Mouse (Mus musculus) skeletal muscle tissue, adult 2 months (tissue): ENCODE measurements around the gene Npm3.

Experiments used
- DNase-seq: peaks from one replicate; pipeline ENCODE4 v3.0.0-alpha.2; 2012; ENCODE audit warnings: low read depth, low spot score

The Npm3 gene

DNA sequence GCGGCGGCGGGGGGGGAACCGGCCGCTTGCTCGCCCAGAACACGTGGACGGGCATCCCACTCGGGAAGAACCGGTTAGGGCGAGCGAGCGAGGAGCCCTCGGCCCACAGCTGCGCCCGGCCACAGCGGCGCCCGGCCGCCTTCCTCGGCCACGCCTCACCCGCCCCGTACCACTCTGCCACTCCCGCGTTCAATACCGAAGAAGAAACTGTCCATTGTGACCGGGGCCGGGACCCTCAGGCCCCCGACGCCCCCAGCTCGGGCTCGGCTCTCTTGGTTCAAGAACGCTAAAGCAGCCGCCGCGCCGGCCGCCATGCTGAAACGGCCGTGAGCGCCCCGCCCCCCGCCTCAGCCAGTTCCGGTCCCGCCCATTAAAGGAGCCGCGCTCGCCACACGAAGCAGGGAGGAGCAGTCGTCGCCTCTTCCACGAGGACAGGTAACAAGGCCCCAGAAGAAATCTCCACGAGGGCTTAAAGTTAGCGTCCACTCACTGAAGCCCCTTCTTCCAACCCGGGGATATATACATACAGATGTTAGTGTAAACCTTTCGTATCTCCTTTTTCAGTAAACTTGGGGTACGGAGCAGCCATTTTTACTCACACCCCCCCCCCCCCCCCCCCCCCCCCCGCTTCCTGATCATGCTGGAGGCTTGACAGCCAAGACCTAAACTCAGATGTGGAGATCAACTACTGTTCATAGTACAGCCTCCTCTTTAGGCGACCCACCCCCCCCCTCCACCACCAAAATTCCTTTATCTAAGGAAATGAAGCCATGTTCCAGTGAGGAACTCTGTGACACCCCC lies at the start of gene Npm3:
TSS of gene Npm3 (minus strand) at position 349 of the 801 bp plus-strand sequence.
- peak; percentile 48 for DNase-seq

- DNase-seq: no peak
Observed at GRCm38 (mm10) chr19:45796879-45797278, 47.5 kb upstream of the Npm3 start.

- no peak for DNase-seq
Observed at GRCm38 (mm10) chr19:45796061-45796556, 46.7 kb upstream of the Npm3 start.

GRCm38 (mm10) chr19:45795406-45795944 lies 46.1 kb upstream of the Npm3 start:
- no peak for DNase-seq

GRCm38 (mm10) chr19:45794718-45795117 lies 45.3 kb upstream of the Npm3 start:
- DNase-seq: no peak

GRCm38 (mm10) chr19:45792404-45792803 lies 43.0 kb upstream of the Npm3 start:
- no peak for DNase-seq

DNA sequence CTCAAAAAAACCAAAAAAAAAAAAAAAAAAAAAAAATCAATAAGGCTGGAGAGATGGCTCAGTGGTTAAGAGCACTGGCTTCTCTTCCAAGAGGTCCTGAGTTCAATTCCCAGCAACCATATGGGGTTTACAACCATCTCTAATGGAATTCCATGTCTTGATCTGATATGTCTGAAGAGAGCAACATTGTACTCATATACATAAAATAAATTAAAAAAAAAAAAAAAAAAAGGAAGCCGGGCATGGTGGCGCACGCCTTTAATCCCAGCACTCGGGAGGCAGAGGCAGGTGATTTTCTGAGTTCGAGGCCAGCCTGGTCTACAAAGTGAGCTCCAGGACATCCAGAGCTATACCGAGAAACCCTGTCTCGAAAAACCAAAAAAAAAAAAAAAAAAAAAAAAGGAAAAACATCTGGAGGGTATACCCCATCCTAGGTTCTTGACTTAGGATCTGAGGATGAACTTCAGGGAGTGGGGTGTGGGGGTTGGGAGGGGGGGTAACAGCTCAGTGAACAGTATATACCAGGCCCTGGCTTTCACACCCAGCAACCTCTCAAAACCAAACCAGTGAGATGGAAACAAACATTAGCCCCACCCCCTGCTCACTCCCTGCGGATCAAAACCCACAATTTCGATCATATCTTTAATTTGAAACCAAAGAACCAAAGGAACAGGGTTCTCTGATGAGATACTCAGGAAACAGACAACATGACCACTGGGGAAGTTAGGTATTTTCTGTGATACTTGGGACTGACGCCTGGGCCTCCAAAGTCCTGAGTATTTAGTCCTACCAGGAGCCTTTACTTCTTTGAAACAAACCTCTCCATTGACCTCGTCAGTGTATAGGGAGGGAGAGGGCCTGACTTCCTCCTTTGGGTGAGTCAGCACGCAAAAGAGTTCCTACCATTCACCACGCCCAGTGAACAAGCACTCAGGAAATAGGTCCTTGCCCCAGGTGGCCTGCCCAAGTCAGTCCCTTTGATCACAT lies 40.8 kb upstream of the Npm3 start:
- DNase-seq: no peak

GRCm38 (mm10) chr19:45789365-45789764 lies 40.0 kb upstream of the Npm3 start:
- DNase-seq: no peak

DNA sequence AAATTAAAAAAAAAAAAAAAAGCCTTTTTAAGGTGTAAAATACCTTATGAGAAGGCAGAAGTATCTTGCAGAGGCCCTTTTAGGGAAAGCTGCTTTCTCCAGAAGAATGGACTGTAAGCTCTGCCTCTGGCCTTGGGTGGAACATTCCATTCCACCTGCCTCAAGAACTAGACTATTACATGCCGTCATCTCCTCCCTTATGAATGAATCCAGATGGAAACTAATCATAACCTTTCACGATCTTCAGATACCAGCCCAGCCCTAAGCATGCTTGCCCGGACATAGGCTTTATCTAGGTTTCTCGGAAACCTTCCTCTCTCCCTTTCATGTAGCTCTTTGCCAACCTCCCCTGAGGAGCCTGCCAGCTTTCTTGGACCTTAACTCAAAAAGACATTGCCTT lies 38.9 kb upstream of the Npm3 start:
- DNase-seq: no peak

DNA sequence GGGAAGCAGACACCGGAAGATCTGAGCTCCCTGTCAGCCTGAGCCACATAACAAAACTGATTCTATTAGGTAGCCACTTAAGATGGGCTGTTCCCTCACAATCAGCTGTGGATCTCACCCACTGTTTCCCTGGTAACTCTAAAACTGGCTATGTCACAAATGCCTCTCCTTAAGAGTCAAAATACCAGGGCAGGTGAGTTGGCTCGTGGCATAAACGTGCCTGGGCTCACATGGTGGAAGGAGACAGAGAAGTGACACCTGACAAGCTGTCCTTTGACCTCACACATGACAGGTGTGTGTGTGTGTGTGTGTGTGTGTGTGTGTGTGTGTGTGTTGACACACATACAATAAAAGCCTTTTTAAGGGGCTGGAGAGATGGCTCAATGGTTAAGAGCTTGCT lies 38.1 kb upstream of the Npm3 start:
- DNase-seq: no peak

- DNase-seq: no peak
Observed at GRCm38 (mm10) chr19:45785470-45785869, 36.1 kb upstream of the Npm3 start.

- DNase-seq: no peak
Observed at GRCm38 (mm10) chr19:45783933-45784576, 34.7 kb upstream of the Npm3 start.

DNA sequence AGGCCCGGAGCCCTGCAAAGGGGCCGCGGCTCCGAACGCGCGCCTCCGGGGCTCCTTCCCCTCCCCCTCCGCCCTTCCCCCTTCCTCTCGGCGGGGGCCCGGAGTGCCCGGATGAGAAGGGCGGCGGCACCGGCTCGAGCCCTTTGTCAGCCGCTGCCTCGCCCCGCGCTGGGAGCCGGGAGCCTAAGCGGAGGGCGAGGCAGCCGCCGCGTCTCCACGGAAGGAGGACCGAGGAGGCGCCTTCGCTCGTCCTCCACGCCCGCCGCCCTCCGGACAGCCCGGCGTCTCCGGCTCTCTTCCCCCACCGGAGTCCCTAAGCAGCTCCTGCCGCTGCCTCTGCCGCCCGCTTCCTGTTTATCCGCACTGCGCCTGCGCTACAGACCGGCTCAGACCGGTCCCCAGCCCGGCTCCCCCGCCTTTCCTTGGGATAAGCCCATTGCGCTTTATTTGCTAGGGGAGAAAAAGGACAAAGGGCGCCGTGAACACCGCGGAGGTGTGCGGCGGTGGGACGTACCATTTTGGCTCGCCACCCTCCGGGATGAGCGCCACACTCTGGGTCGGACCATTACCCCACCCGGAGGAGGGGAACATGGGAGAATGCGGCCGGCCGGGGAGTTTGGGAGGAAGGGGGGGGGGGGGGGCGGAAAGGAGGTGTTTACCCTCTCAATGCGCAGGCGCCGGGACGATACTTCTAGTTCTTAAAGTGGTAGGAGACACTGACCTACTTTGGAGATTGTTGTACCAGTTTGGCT lies 34.0 kb upstream of the Npm3 start, which contains the start of gene Mgea5:
TSS of gene Mgea5 (minus strand) at position 657 of the 752 bp plus-strand sequence.
- peak; percentile 99 for DNase-seq

- peak; percentile 44 for DNase-seq
Observed at GRCm38 (mm10) chr19:45782315-45783001, 33.1 kb upstream of the Npm3 start.

GRCm38 (mm10) chr19:45781676-45782075 lies 32.3 kb upstream of the Npm3 start:
- no peak for DNase-seq

GRCm38 (mm10) chr19:45780350-45780915 lies 31.0 kb upstream of the Npm3 start:
- DNase-seq: no peak

GRCm38 (mm10) chr19:45775486-45775885 lies 26.1 kb upstream of the Npm3 start:
- DNase-seq: no peak

DNA sequence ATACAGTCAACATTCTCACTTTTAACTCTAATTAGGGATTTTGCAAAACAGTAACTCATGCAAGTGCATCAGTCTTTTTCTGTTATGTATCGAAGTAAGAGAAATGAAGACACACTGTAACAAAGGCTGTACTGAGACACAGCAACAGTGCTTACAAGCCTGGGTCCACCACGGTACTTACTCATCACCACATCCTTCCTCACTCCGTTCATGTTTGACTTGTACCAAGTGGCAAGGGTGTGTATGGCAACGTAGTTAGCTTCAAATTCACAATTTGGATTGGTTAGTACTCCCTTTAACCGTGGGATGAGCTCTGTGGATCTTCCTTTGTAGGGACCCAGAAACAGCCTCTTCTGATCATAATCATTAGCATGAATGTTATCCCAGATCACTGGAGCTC lies 22.1 kb upstream of the Npm3 start:
- DNase-seq: no peak

GRCm38 (mm10) chr19:45760810-45761209 lies 11.4 kb upstream of the Npm3 start:
- no peak for DNase-seq

GRCm38 (mm10) chr19:45758671-45759070 lies 9.3 kb upstream of the Npm3 start:
- DNase-seq: no peak
